ENCODE assay signal across 10 mouse cellular contexts in the genomic region with DNA sequence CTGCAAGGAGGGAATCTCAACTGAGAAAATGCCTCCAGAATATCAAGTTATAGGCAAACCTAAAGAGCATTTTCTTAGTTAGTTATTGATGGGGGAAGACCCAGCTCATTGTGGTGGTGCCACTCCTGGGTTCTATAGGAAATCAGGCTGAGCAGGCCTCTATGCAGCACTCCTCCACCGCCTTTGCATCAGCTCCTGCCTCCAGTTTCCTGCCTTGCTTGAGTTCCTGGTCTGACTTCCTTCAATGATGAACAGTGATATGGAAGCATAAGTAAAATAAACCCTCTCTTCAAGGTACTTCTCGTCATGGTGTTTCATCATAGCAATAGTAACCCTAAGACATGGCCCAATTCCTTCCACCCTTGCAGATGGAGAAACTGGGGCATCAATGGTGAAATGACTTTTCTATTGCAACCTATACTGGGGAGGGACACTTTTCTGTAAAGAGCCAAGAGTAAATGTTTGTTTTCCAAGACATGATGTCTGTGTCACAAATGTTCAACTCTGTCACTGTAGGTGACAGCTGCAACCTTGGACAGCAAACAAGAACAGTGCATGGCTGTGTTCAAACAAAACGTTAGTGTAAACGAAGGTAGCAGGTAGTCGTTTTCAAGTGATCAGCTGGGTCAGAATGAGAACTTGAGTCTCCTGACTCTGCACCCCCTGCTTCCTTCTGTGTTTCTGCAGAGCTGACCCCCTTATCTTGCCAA.
"Had no signal": no experiment of that assay in that cellular context is flagged by ENCODE, and none has a peak within 500 bp of the region (broad histone marks: within the 10 kb centered on the region; RNA-seq: fewer than 3 reads in every experiment).

No protein-coding gene starts in this region.

- DNase-seq: liver, embryonic 13.5 days had no signal

- H3K36me3 ChIP-seq: intestine, embryonic 15.5 days; limb, embryonic 13.5 days; liver, embryonic 13.5 days; midbrain, embryonic 13.5 days; neural tube, embryonic 12.5 days; stomach, embryonic 15.5 days had no signal

- H3K4me1 ChIP-seq: intestine, embryonic 15.5 days; limb, embryonic 13.5 days; liver, embryonic 13.5 days; midbrain, embryonic 13.5 days; neural tube, embryonic 12.5 days; stomach, embryonic 15.5 days had no signal

- H3K9ac ChIP-seq: hindbrain, embryonic 14.5 days; intestine, embryonic 15.5 days; liver, embryonic 13.5 days; lung, embryonic 14.5 days; midbrain, embryonic 13.5 days; neural tube, embryonic 12.5 days; stomach, embryonic 15.5 days had no signal

- H3K27me3 ChIP-seq: intestine, embryonic 15.5 days; limb, embryonic 13.5 days; liver, embryonic 13.5 days; midbrain, embryonic 13.5 days; neural tube, embryonic 12.5 days; stomach, embryonic 15.5 days had no signal

- H3K4me3 ChIP-seq: intestine, embryonic 15.5 days; limb, embryonic 13.5 days; liver, embryonic 13.5 days; midbrain, embryonic 13.5 days; myocyte; neural tube, embryonic 12.5 days; stomach, embryonic 15.5 days had no signal

- H3K4me2 ChIP-seq: hindbrain, embryonic 14.5 days; intestine, embryonic 15.5 days; limb, embryonic 13.5 days; liver, embryonic 13.5 days; lung, embryonic 14.5 days; midbrain, embryonic 13.5 days; neural tube, embryonic 12.5 days; stomach, embryonic 15.5 days had no signal

- H3K27ac ChIP-seq: hindbrain, embryonic 14.5 days; intestine, embryonic 15.5 days; kidney, postnatal 0 days; limb, embryonic 13.5 days; liver, embryonic 13.5 days; midbrain, embryonic 13.5 days; neural tube, embryonic 12.5 days; stomach, embryonic 15.5 days had no signal

- H3K9me3 ChIP-seq: intestine, embryonic 15.5 days; limb, embryonic 13.5 days; liver, embryonic 13.5 days; midbrain, embryonic 13.5 days; neural tube, embryonic 12.5 days; stomach, embryonic 15.5 days had no signal
